Mouse (Mus musculus): Measurements from ENCODE around the gene B3gat1. TPM values are rescaled to one million over a fixed set of nuclear protein-coding genes. Genes with fewer than 3 reads are reported as not detected.

Gene B3gat1
- polyA plus RNA-seq, 1 experiment: not detected

- DNase-seq (ENCODE audit: low read depth): no peak
Measured at GRCm38 (mm10) chr9:26776122-26776902, 42.8 kb downstream of the B3gat1 start.

- no peak for DNase-seq (ENCODE audit: low read depth)
Measured at GRCm38 (mm10) chr9:26778421-26778820, 44.9 kb downstream of the B3gat1 start.

- DNase-seq (ENCODE audit: low read depth): no peak
Measured at GRCm38 (mm10) chr9:26783414-26783975, 50.0 kb downstream of the B3gat1 start.

GRCm38 (mm10) chr9:26792829-26793228, 59.3 kb downstream of the B3gat1 start:
- no peak for DNase-seq (ENCODE audit: low read depth)

GRCm38 (mm10) chr9:26798205-26798604, 64.7 kb downstream of the B3gat1 start:
- no peak for DNase-seq (ENCODE audit: low read depth)

GRCm38 (mm10) chr9:26798731-26799130, 65.2 kb downstream of the B3gat1 start:
- no peak for DNase-seq (ENCODE audit: low read depth)

- no peak for DNase-seq (ENCODE audit: low read depth)
Measured at GRCm38 (mm10) chr9:26800357-26800756, 66.8 kb downstream of the B3gat1 start.

GRCm38 (mm10) chr9:26804321-26804720, 70.8 kb downstream of the B3gat1 start:
- DNase-seq (ENCODE audit: low read depth): no peak

- peak; percentile 40 for DNase-seq (ENCODE audit: low read depth)
Measured at GRCm38 (mm10) chr9:26805935-26806666, 72.6 kb downstream of the B3gat1 start, which contains the start of gene Glb1l2. Glb1l2 (minus strand) TSS chr9:26806468.

- no peak for DNase-seq (ENCODE audit: low read depth)
Measured at GRCm38 (mm10) chr9:26808735-26809134, 75.2 kb downstream of the B3gat1 start.

Other genes starting within 250 kb of the B3gat1 start
- gene Glb1l2, start 72.7 kb downstream of the B3gat1 start, polyA plus RNA-seq (2012; rRNA removed): 694 and 811 TPM in 2 replicates
- 109 and 164 TPM in 2 replicates for gene Glb1l3, start 127.2 kb downstream of the B3gat1 start, polyA plus RNA-seq (2012; rRNA removed)
- 249 and 390 TPM in 2 replicates for gene Gm1110, start 189.4 kb downstream of the B3gat1 start, polyA plus RNA-seq (2012; rRNA removed)

Data from gonadal fat pad, adult 2 months (tissue).